12 mouse cellular contexts compared by ENCODE assay signal in the genomic region with DNA sequence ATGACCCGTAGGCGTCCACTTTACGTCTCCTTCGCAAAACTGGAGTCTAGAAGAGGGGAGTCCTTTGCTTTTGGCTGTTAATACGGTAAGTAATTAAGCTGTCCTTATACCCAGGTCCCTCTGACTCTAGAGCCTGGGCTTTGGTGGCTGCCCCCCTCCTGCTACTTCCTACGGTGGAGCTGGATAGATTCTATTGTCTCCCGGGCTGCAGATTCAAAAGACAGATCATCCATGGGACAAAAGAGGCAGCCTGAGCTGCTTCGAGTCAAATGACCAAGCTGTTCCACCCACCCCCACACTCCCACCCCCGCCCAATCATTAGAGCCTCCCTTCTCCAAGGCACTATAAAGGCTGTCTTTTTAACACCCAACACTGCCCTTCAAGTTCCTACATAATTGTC.
DNase-seq lines count a peak whose midpoint lies in the region; ATAC-seq lines count a peak whose summit lies in the region.
"Had no signal": no experiment of that assay in that cellular context is flagged by ENCODE, and none has a peak within 500 bp of the region (broad histone marks: within the 10 kb centered on the region; RNA-seq: fewer than 3 reads in every experiment).

No protein-coding gene starts in this region.

- H3K27ac ChIP-seq in heart, embryonic 10.5 days: no peak overlapping the region
- no peak overlapping the region for H3K27ac ChIP-seq in heart, embryonic 12.5 days (ENCODE audit: poor library complexity, severe bottlenecking)
- H3K27ac ChIP-seq in embryonic facial prominence, embryonic 11.5 days (replicated peaks; ENCODE audit: low read depth, low read length): no peak overlapping the region
- no peak overlapping the region for H3K27ac ChIP-seq in limb, embryonic 13.5 days
- H3K27ac ChIP-seq in neural tube, embryonic 15.5 days (replicated peaks): 0 out of 2 replicates have a peak overlapping the region, but pooled peaks have one; percentile 18

- H3K36me3 ChIP-seq in heart, embryonic 10.5 days: no peaks in the 10 kb centered on the region
- H3K36me3 ChIP-seq in heart, embryonic 12.5 days: no peaks in the 10 kb centered on the region
- no peaks in the 10 kb centered on the region for H3K36me3 ChIP-seq in embryonic facial prominence, embryonic 11.5 days (replicated peaks; ENCODE audit: control insufficient read depth, insufficient read depth, low read depth, low read length)
- H3K36me3 ChIP-seq in limb, embryonic 13.5 days: no peaks in the 10 kb centered on the region
- H3K36me3 ChIP-seq in neural tube, embryonic 15.5 days: no peaks in the 10 kb centered on the region

- no peak overlapping the region for H3K4me3 ChIP-seq in heart, embryonic 10.5 days
- no peak overlapping the region for H3K4me3 ChIP-seq in heart, embryonic 12.5 days
- H3K4me3 ChIP-seq in embryonic facial prominence, embryonic 11.5 days (ENCODE audit: low read depth, low read length): no peak overlapping the region
- H3K4me3 ChIP-seq in limb, embryonic 13.5 days: no peak overlapping the region
- no peak overlapping the region for H3K4me3 ChIP-seq in neural tube, embryonic 15.5 days (replicated peaks)

- ATAC-seq in heart, embryonic 12.5 days (ENCODE audit: insufficient number of reproducible peaks, low FRiP score): no peak
- 0 out of 2 replicates have a peak, but pooled peaks have one; percentile 54 for ATAC-seq in embryonic facial prominence, embryonic 11.5 days (replicated peaks; ENCODE audit: insufficient number of reproducible peaks, low FRiP score, low TSS enrichment, low read depth)
- no peak for ATAC-seq in limb, embryonic 13.5 days (ENCODE audit: low FRiP score, low read depth)
- peak; percentile 22; the same call in 1 of the 2 replicates for ATAC-seq in neural tube, embryonic 15.5 days (ENCODE audit: low FRiP score)

- 32% methylated on average over 9 of the region's 9 CpGs for WGBS in heart, embryonic 10.5 days
- WGBS in heart, embryonic 12.5 days: 30% methylated on average over 9 of the region's 9 CpGs
- WGBS in embryonic facial prominence, embryonic 11.5 days: 9% methylated on average over 9 of the region's 9 CpGs
- 16% methylated on average over 9 of the region's 9 CpGs for WGBS in limb, embryonic 13.5 days
- WGBS in neural tube, embryonic 15.5 days: 5% methylated on average over 9 of the region's 9 CpGs

- peaks cover 26% of the 10 kb centered on the region for H3K27me3 ChIP-seq in heart, embryonic 10.5 days (ENCODE audit: insufficient read depth, poor library complexity, severe bottlenecking)
- peaks cover 31% of the 10 kb centered on the region for H3K27me3 ChIP-seq in heart, embryonic 12.5 days (replicated peaks)
- no peaks in the 10 kb centered on the region for H3K27me3 ChIP-seq in embryonic facial prominence, embryonic 11.5 days (ENCODE audit: control insufficient read depth, insufficient read depth, low read length)
- H3K27me3 ChIP-seq in limb, embryonic 13.5 days: peaks cover 74% of the 10 kb centered on the region
- H3K27me3 ChIP-seq in neural tube, embryonic 15.5 days (replicated peaks): no peaks in the 10 kb centered on the region

- H3K4me1 ChIP-seq in heart, embryonic 10.5 days: peaks cover 13% of the 10 kb centered on the region; the same call in 1 of the 2 replicates
- no peaks in the 10 kb centered on the region for H3K4me1 ChIP-seq in heart, embryonic 12.5 days (replicated peaks)
- peaks cover 4% of the 10 kb centered on the region; the same call in 1 of the 2 replicates for H3K4me1 ChIP-seq in embryonic facial prominence, embryonic 11.5 days (ENCODE audit: control insufficient read depth, insufficient read depth, low read length)
- H3K4me1 ChIP-seq in limb, embryonic 13.5 days: peaks cover 41% of the 10 kb centered on the region
- H3K4me1 ChIP-seq in neural tube, embryonic 15.5 days: peaks cover 39% of the 10 kb centered on the region

- no peaks in the 10 kb centered on the region for H3K9me3 ChIP-seq in heart, embryonic 10.5 days
- no peaks in the 10 kb centered on the region for H3K9me3 ChIP-seq in heart, embryonic 12.5 days (replicated peaks)
- H3K9me3 ChIP-seq in embryonic facial prominence, embryonic 11.5 days (replicated peaks; ENCODE audit: control insufficient read depth, low read length): no peaks in the 10 kb centered on the region
- no peaks in the 10 kb centered on the region for H3K9me3 ChIP-seq in limb, embryonic 13.5 days
- no peaks in the 10 kb centered on the region for H3K9me3 ChIP-seq in neural tube, embryonic 15.5 days (replicated peaks)

- no peak overlapping the region for H3K9ac ChIP-seq in heart, embryonic 12.5 days
- H3K9ac ChIP-seq in embryonic facial prominence, embryonic 11.5 days (replicated peaks; ENCODE audit: low read length): no peak overlapping the region
- no peak overlapping the region for H3K9ac ChIP-seq in limb, embryonic 13.5 days
- H3K9ac ChIP-seq in neural tube, embryonic 15.5 days (replicated peaks): no peak overlapping the region

- no peak overlapping the region for H3K4me2 ChIP-seq in heart, embryonic 12.5 days
- no peak overlapping the region for H3K4me2 ChIP-seq in embryonic facial prominence, embryonic 11.5 days (ENCODE audit: low read depth, low read length)
- peak overlapping the region; percentile 21; the same call in 1 of the 2 replicates for H3K4me2 ChIP-seq in limb, embryonic 13.5 days (replicated peaks)
- 0 out of 2 replicates have a peak overlapping the region, but pooled peaks have one; percentile 7 for H3K4me2 ChIP-seq in neural tube, embryonic 15.5 days
- H3K4me2 ChIP-seq: heart, embryonic 11.5 days had no signal

- DNase-seq in heart, embryonic 10.5 days (ENCODE audit: low spot score): peak; percentile 27
- no peak for DNase-seq in embryonic facial prominence, embryonic 11.5 days (ENCODE audit: low spot score)
- DNase-seq in heart, postnatal 36 days: no peak
- DNase-seq in gastrocnemius, adult 8-10 months (ENCODE audit: low spot score in 2 of 2): no peak
- DNase-seq in frontal cortex, postnatal 36 days (ENCODE audit: low spot score in 2 of 2): no peak
- DNase-seq: B cell, adult 2 months; cerebellum, postnatal 25 days; kidney, adult 8-10 months had no signal

- intact Hi-C loops in heart, postnatal 36 days (cut with DNase I): no loop called here

Comparison
In these comparisons a context has a peak if more than half of its experiments do, and no peak if none do; other contexts are left out.
1. ATAC-seq: peak in embryonic facial prominence, embryonic 11.5 days (single experiment) and neural tube, embryonic 15.5 days (single experiment); none in heart, embryonic 12.5 days (single experiment) and limb, embryonic 13.5 days (single experiment).
2. H3K4me2 ChIP-seq: peak in limb, embryonic 13.5 days (single experiment) and neural tube, embryonic 15.5 days (single experiment); none in heart, embryonic 12.5 days (single experiment) and embryonic facial prominence, embryonic 11.5 days (single experiment).